Mouse (Mus musculus): ENCODE data around the gene Ugt1a7c. TPM values are rescaled to one million over a fixed set of nuclear protein-coding genes. Genes with fewer than 3 reads are reported as not detected.
"Not testable (repeated sequence)": the region's sequence is repeated elsewhere in the genome, so short reads cannot be mapped to it uniquely, and the experiment has no call there.

The Ugt1a7c gene
- polyA plus RNA-seq, 1 experiment from 2014 or later, result 0.79 TPM

DNA sequence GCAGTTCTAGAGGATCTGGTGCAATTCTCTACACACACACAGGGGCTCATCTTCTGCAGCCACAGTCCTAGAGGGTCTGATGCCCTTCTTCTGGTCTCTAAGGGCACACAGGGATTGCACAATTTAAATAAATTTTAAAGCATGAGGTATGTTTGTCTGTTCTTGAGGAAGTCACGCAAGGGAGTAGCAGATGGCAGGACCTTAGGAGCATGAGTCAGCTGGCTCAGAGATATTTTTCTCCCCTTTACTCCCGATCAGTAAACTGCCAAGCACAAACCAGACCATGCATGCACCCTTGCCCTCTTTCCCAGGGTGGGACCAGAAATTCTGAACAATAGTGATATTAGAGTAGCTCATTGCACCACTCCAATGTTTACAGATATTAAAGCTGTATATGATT, 63.6 kb downstream of the Ugt1a7c start:
- no peak overlapping the region for H3K4me2 ChIP-seq (replicated peaks)
- no peaks in the 10 kb centered on the region for H3K36me3 ChIP-seq
- no peak overlapping the region for H3K9ac ChIP-seq
- H3K4me1 ChIP-seq, result no peaks in the 10 kb centered on the region
- no peak overlapping the region for H3K4me3 ChIP-seq
- H3K27me3 ChIP-seq (replicated peaks), result no peaks in the 10 kb centered on the region
- no peaks in the 10 kb centered on the region for H3K9me3 ChIP-seq
- WGBS, result 88% methylated on average over 2 of the region's 2 CpGs
- no peak for ATAC-seq (ENCODE audit: low FRiP score, low read depth)
- no peak overlapping the region for H3K27ac ChIP-seq

GRCm38 (mm10) chr1:88165711-88166110, 70.8 kb downstream of the Ugt1a7c start, which contains the start of gene Ugt1a5:
Gene Ugt1a5 (plus strand): TSS chr1:88166012.
- WGBS, result 81% methylated on average over 5 of the region's 5 CpGs
- ATAC-seq (ENCODE audit: low FRiP score, low read depth), result no peak
- H3K4me3 ChIP-seq, result no peak within 1 kb of the TSS
- no peak within 1 kb of the TSS for H3K27ac ChIP-seq
- no peaks in the 10 kb centered on the region for H3K36me3 ChIP-seq
- no peak within 1 kb of the TSS for H3K4me2 ChIP-seq (replicated peaks)
- no peaks in the 10 kb centered on the region for H3K9me3 ChIP-seq
- no peaks in the 10 kb centered on the region for H3K4me1 ChIP-seq
- H3K9ac ChIP-seq, result no peak within 1 kb of the TSS
- no peaks in the 10 kb centered on the region for H3K27me3 ChIP-seq (replicated peaks)

DNA sequence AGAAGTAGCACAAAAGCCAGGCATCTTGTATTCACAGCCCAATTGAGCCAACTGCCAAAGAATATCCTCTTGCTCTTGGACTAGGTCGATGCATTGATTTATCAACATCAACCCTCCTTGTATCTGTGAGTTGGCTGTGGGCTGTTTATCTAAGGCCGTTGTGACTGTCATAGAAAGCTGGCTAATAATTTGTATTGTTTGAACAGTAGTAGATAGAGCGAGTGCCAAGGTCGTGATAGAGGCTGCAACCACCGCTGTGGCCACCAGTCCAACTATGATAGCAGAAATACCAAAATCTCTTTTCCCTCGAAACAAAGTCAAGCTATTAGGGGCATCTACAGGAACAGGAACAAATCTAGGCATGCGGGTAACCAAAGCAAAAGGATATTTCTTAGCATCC, 77.3 kb downstream of the Ugt1a7c start:
- H3K4me2 ChIP-seq (replicated peaks); ATAC-seq (ENCODE audit: low FRiP score, low read depth): not testable (repeated sequence)
- WGBS, result 91% methylated on average over 5 of the region's 7 CpGs

DNA sequence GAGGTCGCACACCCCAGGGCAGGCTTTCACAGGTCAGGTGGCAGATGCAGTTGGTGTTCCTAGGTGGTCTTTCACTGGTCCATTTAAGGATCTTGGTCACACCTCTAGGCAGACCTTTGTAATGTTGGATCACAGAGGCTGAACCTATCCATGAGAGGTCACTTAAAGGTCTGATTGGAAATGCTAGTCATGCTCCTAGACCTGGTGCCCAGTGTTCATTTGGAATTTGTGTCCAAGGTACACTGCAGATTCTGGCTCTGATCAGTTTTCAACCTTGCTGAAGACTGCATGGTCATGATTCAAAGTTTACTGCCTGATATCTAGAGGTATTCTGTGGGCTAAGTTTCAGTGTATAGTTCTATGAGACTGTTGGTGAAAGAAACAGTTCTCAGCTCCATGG, 84.8 kb downstream of the Ugt1a7c start:
- ATAC-seq (ENCODE audit: low FRiP score, low read depth), result no peak
- WGBS, result 92% methylated on average over 1 of the region's 1 CpGs
- peaks cover 10% of the 10 kb centered on the region; the same call in 1 of the 2 replicates for H3K9me3 ChIP-seq

More for the DNA sequence above, 77.3 kb downstream of the Ugt1a7c start:
- H3K9me3 ChIP-seq; H3K9ac ChIP-seq; H3K4me3 ChIP-seq; H3K27ac ChIP-seq; H3K27me3 ChIP-seq (replicated peaks); H3K4me1 ChIP-seq; H3K36me3 ChIP-seq: not testable (repeated sequence)

DNA sequence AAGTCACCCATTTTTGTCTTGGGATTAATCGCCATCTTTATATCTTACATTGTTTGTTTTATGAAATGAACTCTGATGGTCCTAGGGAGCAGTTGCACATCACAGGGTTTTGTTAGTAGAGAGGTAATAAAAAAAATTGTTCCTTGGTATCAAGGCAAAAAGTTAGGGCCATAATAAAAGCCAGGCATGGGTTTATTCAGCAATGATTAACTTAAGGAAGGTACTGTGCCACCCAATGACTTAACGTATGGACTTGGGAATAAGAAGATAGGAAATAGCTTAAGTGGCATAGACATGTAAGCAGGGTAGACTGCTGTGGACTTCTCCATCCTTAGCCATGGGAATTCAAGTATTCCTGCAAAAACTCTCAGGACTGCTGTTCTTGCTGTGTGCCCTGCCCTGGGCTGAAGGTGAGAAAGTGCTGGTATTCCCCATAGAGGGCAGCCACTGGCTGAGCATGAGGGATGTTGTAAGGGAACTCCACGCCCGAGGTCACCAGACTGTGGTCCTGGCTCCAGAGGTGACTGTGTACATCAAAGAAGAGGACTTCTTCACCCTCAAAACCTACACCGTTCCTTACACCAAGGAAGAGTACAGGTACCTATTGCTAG, 91.6 kb downstream of the Ugt1a7c start:
- H3K27me3 ChIP-seq (replicated peaks), result no peaks in the 10 kb centered on the region
- H3K9me3 ChIP-seq, result no peaks in the 10 kb centered on the region
- no peaks in the 10 kb centered on the region for H3K36me3 ChIP-seq
- no peak for ATAC-seq (ENCODE audit: low FRiP score, low read depth)
- no peak overlapping the region for H3K27ac ChIP-seq
- 90% methylated on average over 5 of the region's 5 CpGs for WGBS
- no peak overlapping the region for H3K4me2 ChIP-seq (replicated peaks)
- no peak overlapping the region for H3K4me3 ChIP-seq
- H3K9ac ChIP-seq, result no peak overlapping the region
- no peaks in the 10 kb centered on the region for H3K4me1 ChIP-seq

More for the DNA sequence above, 84.8 kb downstream of the Ugt1a7c start:
- Histone ChIP-seq H3K4me2 (replicated peaks) (no peak overlapping the region), H3K9ac (no peak overlapping the region), H3K27ac (no peak overlapping the region), H3K4me3 (no peak overlapping the region), H3K4me1 (no peaks in the 10 kb centered on the region), H3K36me3 (no peaks in the 10 kb centered on the region), H3K27me3 (replicated peaks) (no peaks in the 10 kb centered on the region)

GRCm38 (mm10) chr1:88192136-88192535, 97.3 kb downstream of the Ugt1a7c start:
- Histone ChIP-seq H3K4me1 (no peaks in the 10 kb centered on the region), H3K4me2 (replicated peaks) (no peak overlapping the region), H3K9ac (no peak overlapping the region), H3K4me3 (no peak overlapping the region), H3K27ac (no peak overlapping the region), H3K36me3 (no peaks in the 10 kb centered on the region), H3K27me3 (replicated peaks) (no peaks in the 10 kb centered on the region), H3K9me3 (no peaks in the 10 kb centered on the region)
- 68% methylated on average over 3 of the region's 3 CpGs for WGBS
- no peak for ATAC-seq (ENCODE audit: low FRiP score, low read depth)

DNA sequence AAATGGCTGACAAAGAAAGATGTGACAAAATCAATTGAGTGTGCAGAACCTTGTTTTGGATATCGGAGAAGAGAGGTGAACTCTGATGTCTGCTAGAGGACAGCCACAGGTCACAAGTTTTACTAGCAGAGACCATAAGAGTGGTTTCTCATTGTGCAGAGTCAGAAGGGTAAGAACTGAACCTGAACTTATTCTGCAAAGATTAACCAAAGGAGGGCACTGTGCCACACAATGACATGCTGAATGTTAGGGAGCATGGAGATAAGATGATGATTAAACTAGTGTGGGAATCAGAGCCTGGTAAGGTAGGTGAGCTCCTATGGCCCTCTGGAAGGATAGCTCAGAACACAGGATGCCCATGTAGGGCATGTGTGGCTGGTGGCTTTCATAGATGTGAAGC, 100.8 kb downstream of the Ugt1a7c start:
- no peak for ATAC-seq (ENCODE audit: low FRiP score, low read depth)
- no peak overlapping the region for H3K4me3 ChIP-seq
- no peak overlapping the region for H3K9ac ChIP-seq
- H3K4me2 ChIP-seq (replicated peaks), result no peak overlapping the region
- WGBS, result 77% methylated on average over 1 of the region's 1 CpGs
- H3K36me3 ChIP-seq, result no peaks in the 10 kb centered on the region
- H3K4me1 ChIP-seq, result no peaks in the 10 kb centered on the region
- H3K27ac ChIP-seq, result no peak overlapping the region
- H3K9me3 ChIP-seq, result no peaks in the 10 kb centered on the region
- H3K27me3 ChIP-seq (replicated peaks), result 0 out of 2 replicates have a peak, but pooled peaks cover 3% of the 10 kb centered on the region

DNA sequence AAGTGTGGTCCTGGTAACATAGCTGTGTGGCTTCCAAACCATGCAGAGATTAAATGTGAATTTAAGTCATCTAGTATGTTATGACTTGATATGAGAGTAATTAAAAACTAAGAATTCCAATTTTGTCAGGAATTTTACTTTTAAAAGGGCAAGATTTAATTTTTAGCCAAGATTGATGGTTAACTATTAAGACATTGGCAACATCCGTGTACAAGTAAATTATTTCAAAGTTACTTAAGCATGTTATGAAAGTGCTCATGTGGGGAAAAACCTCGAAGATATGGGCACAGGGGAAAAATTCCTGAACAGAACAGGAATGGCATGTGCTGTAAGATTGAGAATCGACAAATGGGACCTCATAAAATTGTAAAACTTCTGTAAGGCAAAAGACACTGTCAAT, 102.6 kb downstream of the Ugt1a7c start:
- Histone ChIP-seq H3K4me3 (no peak overlapping the region), H3K4me1 (no peaks in the 10 kb centered on the region), H3K9ac (no peak overlapping the region), H3K27ac (no peak overlapping the region), H3K9me3 (no peaks in the 10 kb centered on the region), H3K36me3 (no peaks in the 10 kb centered on the region), H3K4me2 (replicated peaks) (no peak overlapping the region), H3K27me3 (replicated peaks) (0 out of 2 replicates have a peak, but pooled peaks cover 3% of the 10 kb centered on the region)
- no peak for ATAC-seq (ENCODE audit: low FRiP score, low read depth)
- WGBS, result 77% methylated on average over 3 of the region's 3 CpGs

GRCm38 (mm10) chr1:88199996-88200395, 105.1 kb downstream of the Ugt1a7c start:
- no peaks in the 10 kb centered on the region for H3K9me3 ChIP-seq
- H3K4me1 ChIP-seq, result no peaks in the 10 kb centered on the region
- 0 out of 2 replicates have a peak, but pooled peaks cover 3% of the 10 kb centered on the region for H3K27me3 ChIP-seq (replicated peaks)
- no peaks in the 10 kb centered on the region for H3K36me3 ChIP-seq
- WGBS, result 82% methylated on average over 2 of the region's 2 CpGs
- no peak for ATAC-seq (ENCODE audit: low FRiP score, low read depth)
- no peak overlapping the region for H3K4me2 ChIP-seq (replicated peaks)
- H3K4me3 ChIP-seq, result no peak overlapping the region
- no peak overlapping the region for H3K27ac ChIP-seq
- no peak overlapping the region for H3K9ac ChIP-seq

DNA sequence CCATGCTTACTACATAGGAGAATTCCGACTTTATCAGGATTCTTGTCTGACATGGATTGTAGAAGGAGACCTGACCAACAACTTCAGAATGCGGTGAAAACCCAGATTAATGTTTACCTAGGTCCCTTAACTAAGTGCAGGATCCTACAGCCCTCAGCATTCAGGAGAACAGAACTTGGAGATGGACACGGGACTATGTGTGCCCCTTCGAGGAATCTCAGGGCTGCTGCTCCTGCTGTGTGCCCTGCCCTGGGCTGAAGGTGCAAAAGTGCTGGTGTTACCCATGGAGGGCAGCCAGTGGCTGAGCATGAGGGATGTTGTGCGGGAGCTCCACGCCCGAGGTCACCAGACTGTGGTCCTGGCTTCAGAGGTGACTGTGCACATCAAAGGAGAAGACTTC, 105.6 kb downstream of the Ugt1a7c start, which contains the start of gene Ugt1a2:
TSS of gene Ugt1a2 (plus strand) at position 146 of the 400 bp plus-strand sequence.
- Histone ChIP-seq H3K27me3 (replicated peaks) (0 out of 2 replicates have a peak, but pooled peaks cover 3% of the 10 kb centered on the region), H3K9me3 (no peaks in the 10 kb centered on the region), H3K36me3 (no peaks in the 10 kb centered on the region), H3K4me2 (replicated peaks) (no peak within 1 kb of the TSS), H3K9ac (no peak within 1 kb of the TSS), H3K4me1 (peaks cover 4% of the 10 kb centered on the region; the same call in 1 of the 2 replicates), H3K4me3 (no peak within 1 kb of the TSS), H3K27ac (no peak within 1 kb of the TSS)
- ATAC-seq (ENCODE audit: low FRiP score, low read depth), result no peak
- WGBS, result 84% methylated on average over 7 of the region's 7 CpGs

- 0 out of 2 replicates have a peak, but pooled peaks cover 3% of the 10 kb centered on the region for H3K27me3 ChIP-seq (replicated peaks)
- peak; percentile 99 for ATAC-seq (ENCODE audit: low FRiP score, low read depth)
- H3K9me3 ChIP-seq, result no peaks in the 10 kb centered on the region
- no peaks in the 10 kb centered on the region for H3K36me3 ChIP-seq
- no peak within 1 kb of the TSS for H3K27ac ChIP-seq
- WGBS, result 5% methylated on average over 62 of the region's 62 CpGs
- H3K9ac ChIP-seq, result peak within 1 kb of the TSS; percentile 76
- H3K4me2 ChIP-seq (replicated peaks), result peak within 1 kb of the TSS; percentile 79
- H3K4me1 ChIP-seq, result peaks cover 5% of the 10 kb centered on the region; the same call in 1 of the 2 replicates
- H3K4me3 ChIP-seq, result peak within 1 kb of the TSS; percentile 47
Observed at GRCm38 (mm10) chr1:88205294-88205922, 110.5 kb downstream of the Ugt1a7c start, which contains the start of gene Dnajb3. Gene Dnajb3 (minus strand): TSS chr1:88205782.

DNA sequence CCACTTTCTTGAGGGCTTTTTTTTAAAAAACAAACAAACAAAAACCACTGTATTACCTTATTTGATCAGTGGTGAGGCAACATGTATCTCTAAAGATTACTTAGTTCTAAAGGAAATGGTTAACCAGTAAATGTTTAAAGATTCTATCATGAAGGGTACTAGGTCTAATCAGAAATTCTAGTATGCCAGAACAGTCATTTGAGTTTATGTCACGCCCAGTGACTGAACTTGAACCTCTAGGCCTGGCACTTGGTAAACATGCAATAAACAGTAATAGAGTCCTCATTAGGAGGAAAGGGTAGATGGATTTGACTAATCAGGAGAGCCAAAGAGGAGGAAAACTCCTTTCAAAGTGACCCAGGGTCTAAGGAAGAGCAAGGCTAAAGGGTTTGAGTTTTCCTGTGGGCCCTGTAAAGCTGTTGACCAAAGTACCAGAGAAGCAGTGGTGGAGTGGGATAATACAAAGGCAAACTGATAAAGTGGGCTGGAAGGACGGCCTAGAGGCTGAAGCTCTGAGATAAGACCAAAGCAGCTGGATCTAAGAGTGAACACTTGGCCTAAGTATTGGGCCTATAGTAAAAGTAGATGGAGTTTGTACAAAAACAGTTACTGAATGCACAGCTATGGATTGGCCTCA, 112.1 kb downstream of the Ugt1a7c start:
- Histone ChIP-seq H3K4me1 (peaks cover 5% of the 10 kb centered on the region; the same call in 1 of the 2 replicates), H3K4me2 (replicated peaks) (no peak overlapping the region), H3K27ac (no peak overlapping the region), H3K27me3 (replicated peaks) (no peaks in the 10 kb centered on the region), H3K4me3 (no peak overlapping the region), H3K36me3 (no peaks in the 10 kb centered on the region), H3K9ac (no peak overlapping the region), H3K9me3 (peaks cover 7% of the 10 kb centered on the region)
- WGBS, result 76% methylated on average over 2 of the region's 2 CpGs
- no peak for ATAC-seq (ENCODE audit: low FRiP score, low read depth)

Data from neural tube, embryonic 12.5 days (tissue).